Mouse (Mus musculus): ENCODE measurements around the gene Zfp536.
A peak's percentile ranks its signal among the peaks of the same experiment; 100 is the strongest.

Zfp536 gene

DNA sequence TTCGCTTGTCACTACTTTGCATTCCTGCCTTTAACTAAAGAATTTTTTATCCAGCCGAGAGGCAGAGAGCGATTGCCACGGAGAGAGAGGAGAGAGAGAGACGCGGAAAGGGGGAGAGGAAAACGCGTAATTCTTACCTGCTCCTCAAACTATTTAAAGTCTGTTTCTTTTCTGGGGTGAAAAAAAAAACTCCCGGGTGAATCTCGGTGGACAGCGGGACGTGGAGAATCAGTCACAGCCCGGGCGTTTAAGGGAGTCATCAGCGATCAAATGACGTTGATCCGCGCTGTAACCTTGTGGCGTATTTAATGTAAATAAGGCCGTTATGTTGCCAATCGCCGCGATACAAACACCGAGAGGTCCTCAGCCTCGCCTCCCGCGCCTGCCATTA lies at the start of gene Zfp536:
Zfp536 (minus strand) TSS at position 330 of the 391 bp plus-strand sequence.
- DNase-seq: no peak

DNA sequence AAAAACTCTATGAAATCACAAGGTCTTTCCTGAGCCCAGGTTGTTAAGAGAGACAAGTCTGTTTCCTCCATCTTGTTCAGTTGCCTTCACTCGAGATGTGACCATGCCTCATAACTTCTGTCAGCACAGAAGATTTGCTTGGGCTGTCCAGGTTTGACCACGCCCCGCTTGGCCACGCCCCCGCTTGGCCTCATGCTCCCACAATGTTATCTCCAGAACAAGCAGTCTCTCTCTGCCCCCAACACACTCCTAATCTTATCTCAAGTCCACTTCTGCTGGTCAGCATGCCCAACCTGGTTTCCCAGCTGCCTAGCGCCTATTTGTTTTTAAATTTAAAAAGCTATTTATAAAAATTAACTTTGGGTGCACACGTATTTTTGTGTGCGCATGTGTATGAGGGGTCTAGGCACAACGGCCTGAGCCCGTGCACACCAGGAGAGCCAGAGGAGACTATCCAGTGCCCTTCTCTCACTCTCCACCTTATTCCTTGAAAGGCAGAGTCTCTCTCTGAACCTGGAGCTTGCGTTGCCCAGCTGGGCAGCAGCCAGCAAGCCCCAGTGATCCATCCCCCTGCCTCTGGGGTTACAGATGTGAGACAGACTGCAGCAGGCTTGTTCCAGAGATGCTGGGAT lies 47.3 kb upstream of the Zfp536 start:
- peak; percentile 73 for DNase-seq

DNA sequence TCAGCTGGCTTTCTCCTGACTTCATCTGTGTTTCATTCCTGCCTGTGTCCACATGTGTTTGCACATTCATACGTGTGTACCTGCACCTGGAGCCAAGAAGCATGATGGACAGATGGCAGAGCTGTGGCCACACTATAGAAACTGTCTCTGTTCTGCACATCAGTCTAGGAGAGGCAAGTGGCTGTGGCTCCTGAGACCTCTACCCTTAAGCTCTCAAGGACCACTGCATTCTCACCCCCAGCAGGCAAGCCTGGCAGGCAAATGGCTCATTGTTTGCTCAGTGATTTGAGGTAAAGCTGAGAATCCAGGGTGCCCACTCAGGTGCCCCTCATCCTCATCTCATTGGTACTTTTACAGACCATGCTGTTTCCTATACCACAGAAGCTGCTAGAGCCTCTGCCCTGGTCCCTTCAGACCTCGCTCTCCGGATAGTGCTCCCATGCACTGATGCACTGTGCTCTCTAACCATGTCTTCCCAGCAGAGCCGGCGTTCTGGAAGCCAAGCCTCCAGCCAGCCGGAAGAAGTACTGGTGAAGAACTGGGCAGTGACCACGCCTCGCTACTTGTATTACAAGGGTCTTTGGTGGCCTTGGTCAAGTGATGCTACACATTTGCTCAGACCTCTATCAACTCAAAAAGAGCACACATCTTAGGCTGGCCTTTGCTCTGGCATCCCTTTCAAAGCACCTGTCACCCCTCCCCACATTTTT lies 45.3 kb upstream of the Zfp536 start:
- DNase-seq: no peak

DNA sequence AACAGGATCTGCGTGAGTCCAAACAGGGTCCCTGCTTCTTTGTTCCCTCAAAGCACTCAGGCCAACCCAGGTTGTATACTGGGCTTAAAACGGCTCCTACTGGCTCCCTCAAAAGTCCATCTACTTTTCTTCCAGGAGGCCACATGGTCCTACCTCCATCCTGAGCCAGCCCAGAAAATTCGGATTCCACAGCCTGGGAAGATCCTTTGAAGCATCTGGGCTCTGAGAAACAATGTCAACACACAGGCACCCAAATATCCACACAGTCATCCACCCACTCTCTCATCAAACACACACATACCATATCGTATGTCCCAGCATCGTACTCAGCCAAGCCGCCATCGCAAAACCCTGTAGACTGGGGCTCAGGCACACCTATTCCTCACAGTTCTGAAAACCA lies 43.5 kb upstream of the Zfp536 start:
- no peak for DNase-seq

DNA sequence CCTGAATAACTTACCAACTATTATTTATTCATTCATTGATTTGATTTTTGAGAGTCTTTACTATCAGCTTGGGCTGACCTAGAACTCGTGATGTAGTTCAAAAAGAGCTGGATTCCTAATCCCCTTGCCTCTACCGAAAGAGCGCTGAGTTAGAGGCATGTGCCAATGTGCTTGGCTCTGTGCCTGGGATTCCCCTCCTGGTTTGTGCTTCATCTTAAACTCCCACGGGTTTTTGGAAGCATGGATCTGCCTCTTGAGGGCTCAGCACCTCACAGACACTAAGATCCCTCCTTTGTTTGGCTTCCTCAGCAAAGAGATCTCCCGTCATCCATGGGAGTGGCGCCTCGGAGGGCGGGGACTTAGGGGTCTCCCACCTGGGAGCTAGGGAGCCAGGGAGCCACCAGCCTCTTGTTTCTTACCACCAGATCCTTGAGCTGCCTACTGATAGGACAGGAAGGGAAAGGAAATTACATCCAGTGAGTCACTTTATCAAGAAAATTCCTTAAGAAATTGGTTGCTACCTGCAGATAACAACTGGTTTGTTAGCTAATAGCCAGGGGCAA lies 41.5 kb upstream of the Zfp536 start:
- no peak for DNase-seq

DNA sequence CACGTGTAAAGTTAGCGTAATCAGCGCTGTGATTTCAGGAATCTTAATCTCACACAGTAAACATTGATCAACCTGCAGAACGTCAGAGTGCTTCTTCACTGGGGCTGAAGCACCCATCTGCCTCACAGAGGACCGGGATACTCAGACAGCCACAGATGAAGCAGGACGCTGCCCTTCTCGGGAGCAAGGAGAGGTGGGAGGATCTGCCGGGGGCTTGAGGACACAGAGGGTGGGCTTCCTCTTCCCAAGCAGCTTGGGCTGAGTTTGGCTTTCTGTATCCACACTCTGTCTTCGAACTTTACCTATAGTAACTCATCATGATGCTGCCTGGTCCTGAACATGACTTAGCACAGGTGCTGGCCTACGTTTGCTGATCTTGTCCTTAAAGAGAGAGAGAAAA lies 40.2 kb upstream of the Zfp536 start:
- no peak for DNase-seq

DNA sequence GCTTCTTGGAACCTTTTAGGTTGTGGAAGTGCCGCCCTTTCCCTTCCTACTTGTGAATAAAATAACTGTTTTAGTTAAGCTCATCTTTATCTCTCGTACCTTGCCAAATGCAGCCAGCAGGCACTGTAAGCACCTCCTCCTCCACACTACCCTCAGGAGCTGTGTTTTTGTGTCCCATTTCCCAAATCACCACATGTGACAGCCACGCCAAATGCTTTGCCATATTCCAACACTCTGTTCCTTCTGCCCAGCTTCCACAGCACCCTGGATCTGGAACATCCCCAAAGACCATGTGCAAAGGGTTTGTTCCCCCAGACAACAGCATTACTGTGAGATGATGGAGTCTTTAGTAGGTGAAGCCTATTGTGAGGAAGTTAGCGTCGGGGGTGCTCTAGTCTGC lies 36.5 kb upstream of the Zfp536 start:
- DNase-seq: no peak

DNA sequence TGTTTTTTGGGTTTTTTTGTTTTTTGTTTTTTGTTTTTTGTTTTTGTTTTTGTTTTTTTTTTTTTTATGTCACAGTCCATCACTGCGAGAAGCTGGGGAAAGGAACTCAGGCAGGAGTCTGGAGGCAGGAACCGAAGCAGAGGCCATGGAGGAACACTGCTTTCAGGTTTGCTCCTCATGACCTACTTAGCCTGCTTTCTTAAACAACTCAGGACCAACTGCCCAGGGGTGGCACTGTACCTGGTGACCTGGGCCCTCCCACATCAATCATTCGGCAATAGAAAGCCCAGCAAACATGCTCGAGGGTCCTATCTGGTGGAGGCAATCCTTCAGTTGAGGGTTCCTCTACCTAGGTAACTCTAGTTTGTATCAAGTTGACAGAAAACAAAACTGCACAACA lies 35.6 kb upstream of the Zfp536 start:
- DNase-seq: no peak

DNA sequence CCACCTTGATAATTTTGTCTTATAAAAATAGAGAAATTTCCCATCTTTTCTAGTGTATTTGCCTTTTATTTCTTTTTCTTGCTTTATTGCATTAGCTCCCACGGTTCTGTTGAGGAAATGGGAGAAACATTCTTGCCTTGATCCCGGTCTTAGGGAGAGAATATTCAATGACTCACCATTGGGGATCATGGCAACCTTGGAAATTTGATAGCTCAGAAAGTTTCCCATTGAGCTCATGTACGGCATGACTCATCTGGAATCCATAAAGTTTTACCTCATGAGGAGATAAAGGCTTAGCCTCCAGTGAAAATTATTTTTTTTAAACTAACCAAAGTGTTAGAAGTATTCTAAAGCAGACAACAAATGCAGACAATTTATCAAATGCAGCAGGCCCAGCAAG lies 27.7 kb upstream of the Zfp536 start:
- no peak for DNase-seq

DNA sequence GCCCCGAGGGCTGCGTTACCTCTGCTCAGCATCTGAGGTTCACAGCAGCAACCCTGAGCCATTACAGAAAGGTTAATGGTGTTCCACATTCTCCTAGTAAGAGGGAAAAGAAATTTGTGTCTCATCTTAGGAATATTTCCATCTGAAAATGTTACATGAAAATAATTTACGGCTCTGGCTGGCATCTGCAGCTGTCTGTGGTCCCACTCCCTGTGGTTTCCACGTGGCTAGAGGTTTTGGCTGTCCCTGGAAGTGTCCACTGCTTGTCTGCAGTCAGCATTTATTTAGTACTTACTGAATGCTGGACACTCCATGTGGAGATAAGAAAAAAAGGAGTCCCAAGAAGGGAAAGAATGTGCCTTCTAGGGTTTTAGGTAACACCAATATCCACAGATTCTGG lies 15.3 kb upstream of the Zfp536 start:
- DNase-seq: no peak

DNA sequence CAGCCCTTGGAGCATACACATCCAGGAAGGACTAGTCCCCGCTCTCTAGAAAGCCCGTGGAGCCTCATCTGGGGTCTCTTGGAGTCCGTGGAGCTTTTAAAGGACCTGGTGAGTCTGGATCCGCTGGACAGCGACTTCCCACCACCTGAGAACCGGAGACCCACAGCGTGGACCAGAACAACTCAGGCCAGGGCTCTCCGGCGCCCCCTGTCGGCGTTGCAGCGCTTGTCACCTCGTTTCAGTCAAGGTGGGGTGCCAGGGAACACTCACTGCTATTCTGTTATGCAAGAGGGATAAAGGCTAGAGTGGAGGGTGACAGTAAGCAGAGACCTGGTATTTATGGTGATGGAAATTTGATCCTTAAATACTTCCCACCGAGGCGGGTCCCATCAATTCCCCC lies 2.1 kb upstream of the Zfp536 start:
- peak; percentile 52 for DNase-seq

DNA sequence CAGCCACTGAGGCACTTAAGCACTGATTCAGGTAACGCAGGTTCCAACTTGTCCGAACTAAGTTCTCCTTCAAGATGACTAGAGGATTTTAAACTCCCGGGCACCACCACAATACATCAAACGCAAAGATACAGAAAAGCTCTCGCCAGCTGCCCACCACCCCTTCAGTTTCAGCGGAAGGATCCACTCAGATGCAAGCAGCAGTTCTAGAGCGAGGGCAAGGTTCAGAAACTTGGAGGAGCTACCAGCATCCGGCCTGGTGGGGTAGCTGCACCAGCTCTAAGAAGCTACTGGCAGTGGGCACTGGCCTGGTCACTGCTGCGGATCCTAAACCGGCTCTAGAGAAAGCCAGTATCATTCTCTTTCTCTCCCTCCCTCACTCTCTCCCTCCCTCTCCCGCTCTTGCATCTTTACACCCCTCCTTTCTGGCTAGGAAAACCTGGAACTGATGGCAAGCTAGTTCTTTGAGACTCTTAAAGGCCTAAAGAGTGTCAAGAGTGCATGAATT lies 1.1 kb upstream of the Zfp536 start:
- no peak for DNase-seq

DNA sequence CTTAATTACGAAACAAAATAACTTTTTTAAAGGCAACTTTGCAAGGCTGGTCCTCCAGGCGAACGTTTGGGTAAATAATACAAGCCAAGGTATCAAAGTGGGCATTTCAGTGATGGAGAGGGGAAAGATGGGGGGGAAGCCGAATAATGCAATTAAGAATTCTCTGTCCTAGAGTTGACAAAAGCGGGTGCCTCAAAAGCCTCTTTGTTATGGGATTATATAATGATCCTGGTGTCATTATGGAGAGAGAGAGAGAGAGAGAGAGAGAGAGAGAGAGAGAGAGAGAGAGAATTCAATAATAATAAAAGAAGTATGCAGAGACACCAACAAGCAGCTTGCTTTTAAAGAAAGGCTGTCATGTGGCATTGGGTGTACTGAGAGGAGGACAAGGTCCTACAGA lies 465 bp upstream of the Zfp536 start:
- DNase-seq: no peak

DNA sequence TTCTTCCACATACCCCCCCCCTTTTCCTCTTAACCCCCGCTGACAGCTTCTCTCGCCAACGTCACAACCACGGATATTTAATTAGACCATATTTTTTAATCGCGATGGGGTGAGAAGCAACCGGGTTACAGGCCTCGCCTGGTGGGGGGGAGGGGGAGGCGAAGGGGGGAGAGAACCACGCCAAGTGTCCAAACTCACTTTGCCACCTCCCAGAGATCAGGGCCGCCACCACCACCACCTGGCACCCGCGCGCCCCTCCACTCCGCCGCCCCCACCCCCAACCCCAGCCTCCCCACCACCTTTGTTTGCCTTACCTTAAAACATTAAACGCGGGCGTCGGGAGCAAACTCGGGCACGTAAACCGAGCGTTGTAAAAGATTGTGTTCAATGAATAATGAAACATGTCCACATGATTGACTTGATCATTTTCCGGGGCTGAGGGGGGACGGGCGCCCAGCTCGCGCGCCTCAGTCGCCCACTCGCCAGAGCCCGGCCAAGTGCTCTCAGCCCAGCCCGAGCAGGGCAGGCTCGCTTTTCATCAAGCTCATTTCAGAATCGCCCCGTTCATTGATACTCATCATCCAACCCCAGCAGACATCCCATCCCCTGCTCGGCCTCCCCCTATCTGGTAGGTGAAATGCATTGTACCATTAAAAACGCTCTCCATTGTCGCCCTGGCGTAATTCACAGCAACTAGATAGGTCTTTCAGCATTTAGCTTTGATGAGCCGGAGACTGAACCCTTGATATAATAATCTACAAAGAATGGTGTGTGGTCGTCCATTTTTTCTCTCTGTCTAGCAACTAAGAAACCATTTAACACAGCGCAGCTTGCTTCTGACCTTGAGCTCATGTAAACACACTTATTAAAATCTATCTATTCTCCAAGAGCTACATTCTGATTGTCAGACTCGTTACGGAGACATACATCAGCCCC lies 797 bp downstream of the Zfp536 start:
- no peak for DNase-seq

DNA sequence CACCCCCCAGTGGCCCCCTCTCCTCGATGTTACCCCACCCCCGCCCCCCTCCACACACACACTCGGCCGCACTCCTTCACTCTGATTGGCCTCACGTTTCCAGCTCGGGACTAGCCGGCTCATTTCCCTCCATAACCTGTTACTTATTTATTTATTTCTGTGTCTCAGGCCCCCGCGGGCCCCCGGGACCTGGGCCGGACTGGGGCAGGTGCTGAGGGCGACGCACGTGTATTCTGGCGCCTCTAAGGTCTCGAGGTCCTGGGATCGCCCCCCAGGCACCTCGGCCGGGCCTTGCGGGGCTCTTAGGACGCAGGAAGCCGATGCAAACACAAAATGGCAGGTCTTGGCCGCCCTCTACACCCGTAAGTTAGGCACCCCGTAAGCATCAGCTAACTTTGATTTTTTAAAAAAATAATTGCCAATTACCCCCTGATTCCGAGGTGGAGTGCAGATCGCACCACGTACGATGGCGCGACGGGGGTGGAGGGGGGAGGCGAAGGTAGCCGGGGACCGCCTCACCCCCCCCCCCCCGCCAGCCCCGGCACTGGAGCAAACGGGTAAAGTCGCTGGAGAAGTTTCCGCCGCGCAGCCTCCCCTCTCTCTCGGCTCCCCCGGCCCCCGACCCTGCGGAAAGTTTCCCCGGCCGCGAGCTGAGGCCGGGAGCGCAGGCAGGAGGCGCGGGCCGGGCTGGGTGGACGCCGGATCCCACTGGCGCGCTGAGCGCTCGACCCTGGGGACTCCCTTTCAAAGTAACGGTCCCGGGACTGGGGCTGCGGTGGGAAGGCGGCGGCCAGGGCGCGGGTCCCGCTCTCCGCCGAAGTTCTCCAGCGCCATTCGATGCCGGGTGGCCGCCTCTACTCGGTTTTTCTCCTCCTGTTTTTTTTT lies 1.7 kb downstream of the Zfp536 start:
- no peak for DNase-seq

DNA sequence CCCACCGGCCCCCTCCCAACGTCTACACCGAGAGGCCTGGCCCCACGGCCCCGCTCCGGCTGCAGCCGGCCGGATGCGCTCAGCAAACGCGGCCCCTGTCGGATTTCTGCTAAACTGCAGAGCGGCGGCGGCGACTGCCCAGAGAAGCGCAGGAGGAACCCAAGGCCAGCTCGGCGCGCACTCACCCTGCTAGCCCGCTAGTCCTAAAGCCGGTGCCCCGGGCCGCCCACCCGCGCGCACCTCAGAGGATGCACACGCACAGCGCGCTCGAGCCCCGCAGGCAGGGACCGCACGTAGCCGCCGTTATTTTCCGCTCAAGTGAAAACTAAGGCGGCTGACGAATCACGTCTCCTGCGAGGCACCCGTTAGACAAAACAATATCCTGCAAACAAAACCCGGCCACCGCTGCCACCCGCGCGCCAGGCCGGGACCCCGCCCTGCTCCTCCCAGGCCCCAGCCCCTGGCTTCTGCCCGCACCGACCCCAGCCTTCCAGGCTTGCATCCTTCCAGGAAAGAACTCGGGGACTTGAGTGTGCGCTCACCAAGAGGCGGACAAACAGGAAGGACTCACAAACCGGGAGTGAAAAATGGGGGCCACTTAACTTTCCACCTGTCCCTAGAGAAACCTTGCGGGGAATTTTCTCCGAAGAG lies 2.9 kb downstream of the Zfp536 start:
- DNase-seq: peak; percentile 61

DNA sequence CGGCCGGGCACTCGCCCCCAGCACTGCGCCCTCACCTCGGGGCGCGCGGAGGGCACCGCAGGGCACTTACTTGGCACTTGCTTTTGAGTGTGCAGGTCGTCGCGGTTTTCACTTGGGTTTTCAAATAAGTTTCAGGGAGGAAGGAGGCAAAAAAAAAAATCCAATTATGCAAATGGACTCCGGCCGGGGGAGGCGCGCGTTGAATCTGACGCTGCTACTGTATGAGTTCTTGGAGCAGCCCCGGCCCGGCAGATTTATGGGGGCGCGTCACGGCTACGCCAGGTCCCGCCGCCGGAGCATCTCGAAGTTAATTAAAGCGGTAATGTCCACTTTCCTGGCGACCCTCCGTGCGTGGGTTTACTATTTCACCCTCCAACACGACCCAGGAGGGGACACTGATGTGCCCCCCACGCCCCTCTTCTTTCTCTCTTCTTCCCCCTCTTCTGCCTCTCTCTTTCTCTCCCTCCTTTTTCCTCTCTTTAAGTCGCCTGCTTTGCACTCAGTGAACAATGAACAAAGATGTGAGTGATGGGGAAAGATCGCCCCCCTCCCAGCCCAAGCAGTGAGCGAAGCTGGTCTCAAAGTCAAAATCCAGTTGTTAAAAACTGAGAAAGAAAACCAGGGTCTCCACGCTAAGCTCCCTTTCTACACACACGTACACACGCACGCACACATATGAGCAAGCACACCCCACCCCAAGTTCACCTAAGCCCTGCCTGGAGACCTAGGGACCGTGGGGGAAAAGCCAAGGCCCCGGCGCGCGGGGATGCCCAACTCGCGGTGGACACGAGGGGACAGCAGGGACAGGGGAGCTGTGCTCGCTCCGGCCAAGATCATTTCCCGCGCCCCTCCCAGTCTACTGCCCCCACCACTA lies 3.7 kb downstream of the Zfp536 start:
- DNase-seq: no peak

DNA sequence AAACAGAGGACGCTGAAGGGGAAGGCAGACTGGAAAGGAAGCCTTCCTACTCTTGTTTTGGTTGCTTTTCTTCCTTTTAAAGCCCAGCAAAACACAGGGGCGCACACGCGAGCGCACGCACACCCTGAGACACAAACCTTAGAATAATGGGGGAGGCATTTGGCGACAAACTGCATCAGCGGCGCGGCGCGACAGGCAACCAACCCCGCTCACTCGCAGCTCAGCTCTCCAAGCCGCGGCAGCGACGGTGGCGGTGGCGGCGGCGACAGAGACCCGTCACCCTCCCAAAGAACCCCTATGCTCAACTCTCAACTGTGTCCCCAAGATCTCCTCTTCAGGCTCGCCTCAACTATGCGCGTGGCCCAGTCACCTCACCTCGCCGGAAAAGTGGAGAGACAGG lies 4.4 kb downstream of the Zfp536 start:
- DNase-seq: no peak

DNA sequence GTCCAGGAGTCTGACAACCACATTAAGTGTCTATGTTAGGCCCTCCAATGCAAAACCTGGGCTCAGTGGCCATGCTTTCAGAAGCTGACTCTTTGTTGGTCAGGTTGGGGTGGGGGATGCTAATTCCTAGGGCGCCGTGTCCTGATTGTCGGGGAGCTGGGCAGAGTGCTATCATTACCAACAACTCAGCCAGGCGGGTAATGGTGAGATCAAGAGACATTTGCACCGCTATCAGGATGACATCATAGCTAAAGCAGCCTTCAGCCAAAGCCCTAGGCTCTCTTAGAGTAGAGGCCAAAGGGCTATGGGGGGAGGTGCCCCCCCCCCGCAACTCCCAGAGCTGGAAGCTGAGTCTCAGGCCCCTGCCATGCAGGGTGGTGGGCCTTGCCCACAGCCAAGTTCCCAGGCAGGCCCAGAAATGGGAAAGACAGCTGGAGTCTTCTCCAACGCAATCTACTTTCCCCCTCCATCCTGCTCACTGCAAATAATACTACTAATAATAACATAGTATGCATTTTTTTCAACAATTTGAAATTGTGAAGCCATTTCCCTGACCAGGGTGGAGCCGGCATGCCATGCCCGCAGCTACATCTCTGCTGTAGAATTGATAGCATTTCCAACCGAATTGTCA lies 5.0 kb downstream of the Zfp536 start:
- DNase-seq: no peak

DNA sequence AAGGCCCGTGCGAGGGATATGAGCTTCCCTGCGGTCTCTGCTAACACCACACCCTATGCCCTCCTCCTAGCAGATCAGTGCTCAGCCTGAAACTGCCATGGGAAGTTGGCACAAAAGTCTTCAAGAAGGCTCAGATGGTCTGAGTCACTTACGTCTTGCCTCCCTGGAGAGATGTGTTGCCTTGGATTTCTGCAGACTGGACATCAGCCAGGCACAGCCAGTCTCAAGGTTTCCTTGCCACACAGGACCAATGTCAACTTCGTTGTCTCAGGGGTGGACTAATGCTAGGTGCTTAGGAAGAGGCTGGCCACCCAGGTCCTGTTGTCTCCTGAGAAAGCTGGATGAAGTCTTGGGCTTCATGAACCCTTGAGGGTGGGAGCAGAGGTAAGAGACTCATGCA lies 14.6 kb downstream of the Zfp536 start:
- no peak for DNase-seq
